Mouse (Mus musculus): Measurements from ENCODE around the gene F10. TPM values are rescaled to one million over a fixed set of nuclear protein-coding genes. Genes with fewer than 3 reads are reported as not detected.

Gene F10
- polyA plus RNA-seq, 1 experiment: 6.0 TPM

GRCm38 (mm10) chr8:13010313-13010712 lies 26.8 kb upstream of the F10 start:
- TF ChIP-seq CTCF (IDR thresholded peaks at IDR 0.05; ENCODE audit: insufficient read depth, low read length): peak; percentile 38; the same call in 1 of the 2 replicates
- TF ChIP-seq POLR2A (IDR thresholded peaks at IDR 0.05; ENCODE audit: borderline replicate concordance, extremely low read depth, low read depth, low read length): no peak
- no peak for DNase-seq
- no peak overlapping the region for H3K4me3 ChIP-seq (replicated peaks; ENCODE audit: extremely low read depth, low read depth, low read length)
- WGBS: 66% methylated on average over 4 of the region's 4 CpGs
- H3K4me1 ChIP-seq (ENCODE audit: control insufficient read depth, insufficient read depth, low read length): no peaks in the 10 kb centered on the region

- 49% methylated on average over 4 of the region's 4 CpGs for WGBS
- Histone ChIP-seq H3K4me3 (replicated peaks; ENCODE audit: extremely low read depth, low read depth, low read length) (no peak overlapping the region), H3K4me1 (ENCODE audit: control insufficient read depth, insufficient read depth, low read length) (no peaks in the 10 kb centered on the region)
- DNase-seq: no peak
- TF ChIP-seq POLR2A (IDR thresholded peaks at IDR 0.05; ENCODE audit: borderline replicate concordance, extremely low read depth, low read depth, low read length): no peak
- no peak for TF ChIP-seq CTCF (IDR thresholded peaks at IDR 0.05; ENCODE audit: insufficient read depth, low read length)
These were observed 17.5 kb upstream of the F10 start for GRCm38 (mm10) chr8:13019560-13019959.

GRCm38 (mm10) chr8:13021830-13022229 lies 15.3 kb upstream of the F10 start:
- Histone ChIP-seq H3K4me3 (replicated peaks; ENCODE audit: extremely low read depth, low read depth, low read length) (no peak overlapping the region), H3K4me1 (ENCODE audit: control insufficient read depth, insufficient read depth, low read length) (peaks cover 6% of the 10 kb centered on the region)
- no peak for DNase-seq
- TF ChIP-seq CTCF (IDR thresholded peaks at IDR 0.05; ENCODE audit: insufficient read depth, low read length): no peak
- TF ChIP-seq POLR2A (IDR thresholded peaks at IDR 0.05; ENCODE audit: borderline replicate concordance, extremely low read depth, low read depth, low read length): no peak
- WGBS: 89% methylated on average over 8 of the region's 8 CpGs

GRCm38 (mm10) chr8:13025487-13026224 lies 11.5 kb upstream of the F10 start, which contains the start of gene F7:
TSS of gene F7 (plus strand) at chr8:13026034.
- 49% methylated on average over 10 of the region's 10 CpGs for WGBS
- DNase-seq: no peak

GRCm38 (mm10) chr8:13027615-13028014 lies 9.5 kb upstream of the F10 start:
- TF ChIP-seq CTCF (IDR thresholded peaks at IDR 0.05; ENCODE audit: insufficient read depth, low read length) (no peak), POLR2A (IDR thresholded peaks at IDR 0.05; ENCODE audit: borderline replicate concordance, extremely low read depth, low read depth, low read length) (no peak)
- Histone ChIP-seq H3K4me1 (ENCODE audit: control insufficient read depth, insufficient read depth, low read length) (peaks cover 6% of the 10 kb centered on the region), H3K4me3 (replicated peaks; ENCODE audit: extremely low read depth, low read depth, low read length) (no peak overlapping the region)
- DNase-seq: no peak
- WGBS: 73% methylated on average over 5 of the region's 5 CpGs

More at GRCm38 (mm10) chr8:13025487-13026224, 11.5 kb upstream of the F10 start, which contains the start of gene F7:
- H3K4me1 ChIP-seq (ENCODE audit: control insufficient read depth, insufficient read depth, low read length): peaks cover 6% of the 10 kb centered on the region
- H3K4me3 ChIP-seq (replicated peaks; ENCODE audit: extremely low read depth, low read depth, low read length): no peak within 1 kb of the TSS
- TF ChIP-seq CTCF (IDR thresholded peaks at IDR 0.05; ENCODE audit: insufficient read depth, low read length) (no peak), POLR2A (IDR thresholded peaks at IDR 0.05; ENCODE audit: borderline replicate concordance, extremely low read depth, low read depth, low read length) (no peak)

GRCm38 (mm10) chr8:13028482-13028881 lies 8.6 kb upstream of the F10 start:
- 23% methylated on average over 5 of the region's 5 CpGs for WGBS
- Histone ChIP-seq H3K4me3 (replicated peaks; ENCODE audit: extremely low read depth, low read depth, low read length) (no peak overlapping the region), H3K4me1 (ENCODE audit: control insufficient read depth, insufficient read depth, low read length) (peaks cover 6% of the 10 kb centered on the region)
- DNase-seq: peak; percentile 60
- TF ChIP-seq POLR2A (IDR thresholded peaks at IDR 0.05; ENCODE audit: borderline replicate concordance, extremely low read depth, low read depth, low read length): no peak
- TF ChIP-seq CTCF (IDR thresholded peaks at IDR 0.05; ENCODE audit: insufficient read depth, low read length): no peak

GRCm38 (mm10) chr8:13036346-13036812 lies 729 bp upstream of the F10 start:
- no peak overlapping the region for H3K4me3 ChIP-seq (replicated peaks; ENCODE audit: extremely low read depth, low read depth, low read length)
- no peak for TF ChIP-seq POLR2A (IDR thresholded peaks at IDR 0.05; ENCODE audit: borderline replicate concordance, extremely low read depth, low read depth, low read length)
- TF ChIP-seq CTCF (IDR thresholded peaks at IDR 0.05; ENCODE audit: insufficient read depth, low read length): no peak
- H3K4me1 ChIP-seq (ENCODE audit: control insufficient read depth, insufficient read depth, low read length): no peaks in the 10 kb centered on the region
- WGBS: 60% methylated on average over 10 of the region's 10 CpGs
- no peak for DNase-seq

- WGBS: 38% methylated on average over 5 of the region's 5 CpGs
- H3K4me3 ChIP-seq (replicated peaks; ENCODE audit: extremely low read depth, low read depth, low read length): no peak overlapping the region
- H3K4me1 ChIP-seq (ENCODE audit: control insufficient read depth, insufficient read depth, low read length): no peaks in the 10 kb centered on the region
- DNase-seq: no peak
- TF ChIP-seq POLR2A (IDR thresholded peaks at IDR 0.05; ENCODE audit: borderline replicate concordance, extremely low read depth, low read depth, low read length): no peak
- no peak for TF ChIP-seq CTCF (IDR thresholded peaks at IDR 0.05; ENCODE audit: insufficient read depth, low read length)
These were observed 461 bp downstream of the F10 start for GRCm38 (mm10) chr8:13037569-13037968.

GRCm38 (mm10) chr8:13039054-13039453 lies 1.9 kb downstream of the F10 start:
- no peak overlapping the region for H3K4me3 ChIP-seq (replicated peaks; ENCODE audit: extremely low read depth, low read depth, low read length)
- WGBS: 65% methylated on average over 6 of the region's 6 CpGs
- TF ChIP-seq CTCF (IDR thresholded peaks at IDR 0.05; ENCODE audit: insufficient read depth, low read length): no peak
- no peak for TF ChIP-seq POLR2A (IDR thresholded peaks at IDR 0.05; ENCODE audit: borderline replicate concordance, extremely low read depth, low read depth, low read length)
- DNase-seq: no peak
- no peaks in the 10 kb centered on the region for H3K4me1 ChIP-seq (ENCODE audit: control insufficient read depth, insufficient read depth, low read length)

GRCm38 (mm10) chr8:13041459-13041858 lies 4.4 kb downstream of the F10 start:
- WGBS: 74% methylated on average over 4 of the region's 4 CpGs
- no peak for DNase-seq
- no peaks in the 10 kb centered on the region for H3K4me1 ChIP-seq (ENCODE audit: control insufficient read depth, insufficient read depth, low read length)
- TF ChIP-seq CTCF (IDR thresholded peaks at IDR 0.05; ENCODE audit: insufficient read depth, low read length): no peak
- TF ChIP-seq POLR2A (IDR thresholded peaks at IDR 0.05; ENCODE audit: borderline replicate concordance, extremely low read depth, low read depth, low read length): no peak
- no peak overlapping the region for H3K4me3 ChIP-seq (replicated peaks; ENCODE audit: extremely low read depth, low read depth, low read length)

Data from lung, adult 2 months (tissue).